Mouse (Mus musculus) stomach, embryonic 14.5 days (tissue): ENCODE measurements at regions not wholly inside any gene's neighbourhood (a gene's known extent, or its start where the extent isn't known, plus 50 kb on each side); places are given as distances from the start of the nearest gene placed in this dataset.

Experiments used
- ATAC-seq: fragments of 200-750 bp; cut with Nextera tagmentation; 2 replicates; pipeline ENCODE4 v1.8.0; 2017; ENCODE audit warnings: low read depth, moderate TSS enrichment; ENCODE audit not compliant: insufficient number of reproducible peaks, insufficient read depth, low FRiP score
- H3K27ac ChIP-seq: fragments of 300-500 bp; sonication (generic); 2 replicates; pipeline ENCODE4 v1.5.1; 2014; ENCODE audit warnings: mild to moderate bottlenecking, low read length, moderate library complexity, mixed read lengths
- H3K27me3 ChIP-seq: fragments of 300-500 bp; sonication (generic); 2 replicates; pipeline ENCODE4 v1.6.1; 2014; ENCODE audit warnings: low read length, control low read depth, mixed read lengths; ENCODE audit not compliant: control insufficient read depth, insufficient read depth
- H3K36me3 ChIP-seq: fragments of 300-500 bp; sonication (generic); 2 replicates; pipeline ENCODE4 v1.6.1; 2014; ENCODE audit warnings: mild to moderate bottlenecking, control low read depth, low read length, moderate library complexity, mixed read lengths; ENCODE audit not compliant: control insufficient read depth, insufficient read depth
- H3K4me1 ChIP-seq: fragments of 300-500 bp; sonication (generic); 2 replicates; pipeline ENCODE4 v1.6.1; 2014; ENCODE audit warnings: low read length, control low read depth, mixed read lengths; ENCODE audit not compliant: control insufficient read depth, insufficient read depth
- H3K4me2 ChIP-seq: fragments of 300-500 bp; sonication (generic); replicated peaks from 2 replicates; pipeline ENCODE4 v1.6.1; 2014; ENCODE audit warnings: low read depth, low read length, control low read depth
- H3K4me3 ChIP-seq: fragments of 300-500 bp; sonication (generic); 2 replicates; pipeline ENCODE4 v1.5.1; 2014; ENCODE audit warnings: low read depth, low read length, control low read depth
- H3K9ac ChIP-seq: fragments of 300-500 bp; sonication (generic); replicated peaks from 2 replicates; pipeline ENCODE4 v1.6.1; 2014; ENCODE audit warnings: low read depth, mild to moderate bottlenecking, control low read depth, low read length, moderate library complexity, mixed read lengths
- H3K9me3 ChIP-seq: fragments of 300-500 bp; sonication (generic); 2 replicates; pipeline ENCODE4 v1.6.1; 2016; ENCODE audit warnings: low read depth, low read length, control low read depth; ENCODE audit not compliant: control insufficient read depth
- WGBS: fragments of 180-500 bp; shearing (Covaris S2); extraction: QIAGEN DNeasy Blood & Tissue Kit; methylation state at CpG from one replicate; pipeline ENCODE4 v1.1.7; 2014; 5-methylcytosine and 5-hydroxymethylcytosine counted together

DNA sequence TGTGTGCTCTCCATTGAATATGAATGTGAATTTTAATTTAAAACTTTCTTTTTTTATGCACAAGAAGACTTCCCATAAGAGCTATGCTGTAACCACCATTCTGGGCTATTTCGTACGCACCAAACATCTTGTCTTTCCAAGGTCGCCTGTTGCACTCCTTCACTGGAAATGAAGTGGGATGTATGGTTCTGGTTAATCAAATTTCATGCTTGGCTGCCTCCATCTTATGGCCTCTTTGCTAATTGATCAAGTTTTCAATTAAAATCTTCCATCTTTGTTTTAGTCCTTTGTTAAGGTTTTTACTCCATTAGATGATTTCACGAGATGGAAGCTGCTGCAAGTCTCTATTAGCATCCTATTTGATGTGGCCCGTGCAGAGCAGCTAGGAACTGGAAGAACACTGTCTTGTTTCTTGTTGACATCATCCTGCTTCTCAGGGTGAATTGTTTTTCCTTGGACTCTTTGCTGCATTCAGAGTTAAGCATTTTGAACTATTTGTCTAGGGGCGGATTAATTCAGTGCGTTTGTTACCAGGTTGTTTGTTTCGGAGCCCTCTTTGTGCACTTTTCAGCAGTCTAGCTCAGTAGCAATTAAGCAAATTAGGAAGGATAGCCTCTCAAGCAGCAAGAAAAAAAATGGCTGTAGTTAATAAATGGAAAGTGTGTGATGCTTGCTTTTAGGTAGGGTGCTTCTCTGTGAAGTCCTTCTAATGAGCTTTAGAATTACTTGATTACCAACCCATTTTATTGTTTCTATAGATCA lies 147.4 kb upstream of the Alcam start:
- Histone ChIP-seq H3K27me3 (no peaks in the 10 kb centered on the region), H3K4me3 (no peak overlapping the region), H3K4me2 (no peak overlapping the region), H3K4me1 (no peaks in the 10 kb centered on the region), H3K27ac (no peak overlapping the region), H3K9me3 (no peaks in the 10 kb centered on the region), H3K9ac (no peak overlapping the region), H3K36me3 (no peaks in the 10 kb centered on the region)
- ATAC-seq = no peak
- WGBS = 86% methylated on average over 8 of the region's 8 CpGs

- Histone ChIP-seq H3K9me3 (no peaks in the 10 kb centered on the region), H3K36me3 (no peaks in the 10 kb centered on the region), H3K4me2 (no peak overlapping the region), H3K27me3 (no peaks in the 10 kb centered on the region), H3K4me1 (no peaks in the 10 kb centered on the region), H3K27ac (no peak overlapping the region), H3K9ac (no peak overlapping the region), H3K4me3 (no peak overlapping the region)
- no peak for ATAC-seq
- 32% methylated on average over 1 of the region's 1 CpGs for WGBS
These were observed 144.4 kb upstream of the Alcam start for GRCm38 (mm10) chr16:52598232-52598631.

GRCm38 (mm10) chr16:52597181-52597580 lies 143.3 kb upstream of the Alcam start:
- H3K27me3 ChIP-seq = no peaks in the 10 kb centered on the region
- H3K4me2 ChIP-seq = no peak overlapping the region
- H3K27ac ChIP-seq = no peak overlapping the region
- no peak overlapping the region for H3K9ac ChIP-seq
- no peak overlapping the region for H3K4me3 ChIP-seq
- no peaks in the 10 kb centered on the region for H3K9me3 ChIP-seq
- H3K36me3 ChIP-seq = no peaks in the 10 kb centered on the region
- no peak for ATAC-seq
- no peaks in the 10 kb centered on the region for H3K4me1 ChIP-seq
- WGBS = 78% methylated on average over 7 of the region's 7 CpGs

GRCm38 (mm10) chr16:52588291-52588781 lies 134.5 kb upstream of the Alcam start:
- no peaks in the 10 kb centered on the region for H3K27me3 ChIP-seq
- H3K27ac ChIP-seq = no peak overlapping the region
- H3K9ac ChIP-seq = no peak overlapping the region
- 29% methylated on average over 1 of the region's 1 CpGs for WGBS
- no peaks in the 10 kb centered on the region for H3K36me3 ChIP-seq
- no peaks in the 10 kb centered on the region for H3K4me1 ChIP-seq
- no peaks in the 10 kb centered on the region for H3K9me3 ChIP-seq
- no peak for ATAC-seq
- no peak overlapping the region for H3K4me3 ChIP-seq
- H3K4me2 ChIP-seq = no peak overlapping the region

- Histone ChIP-seq H3K4me3 (no peak overlapping the region), H3K27ac (no peak overlapping the region), H3K4me1 (no peaks in the 10 kb centered on the region), H3K9ac (no peak overlapping the region), H3K36me3 (no peaks in the 10 kb centered on the region), H3K4me2 (no peak overlapping the region), H3K27me3 (no peaks in the 10 kb centered on the region), H3K9me3 (no peaks in the 10 kb centered on the region)
- ATAC-seq = no peak
- 86% methylated on average over 2 of the region's 2 CpGs for WGBS
These were observed 115.2 kb upstream of the Alcam start for GRCm38 (mm10) chr16:52569078-52569477.

DNA sequence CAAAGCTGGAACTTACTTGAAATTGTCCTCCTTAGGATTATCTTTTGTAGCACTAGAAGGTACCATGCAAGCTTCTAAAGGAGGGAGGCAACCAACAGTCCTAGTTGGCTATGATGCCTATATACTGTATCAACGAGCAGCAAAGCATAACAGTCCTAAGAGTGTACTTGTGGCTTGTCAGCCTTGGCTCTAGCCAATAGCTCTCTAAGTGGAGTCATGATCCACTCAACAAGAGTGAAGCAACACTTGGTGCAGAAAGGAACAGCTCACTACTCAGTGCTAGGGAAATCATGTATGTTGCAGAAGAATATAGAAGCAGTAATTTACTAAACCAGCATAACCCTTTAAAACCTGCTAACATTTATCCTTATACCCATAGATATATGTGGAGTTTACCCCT lies 82.4 kb upstream of the Alcam start:
- Histone ChIP-seq H3K36me3 (no peaks in the 10 kb centered on the region), H3K27me3 (no peaks in the 10 kb centered on the region), H3K4me2 (no peak overlapping the region), H3K4me1 (no peaks in the 10 kb centered on the region), H3K27ac (no peak overlapping the region), H3K9me3 (no peaks in the 10 kb centered on the region), H3K9ac (no peak overlapping the region), H3K4me3 (no peak overlapping the region)
- ATAC-seq = no peak
- 73% methylated on average over 1 of the region's 1 CpGs for WGBS

DNA sequence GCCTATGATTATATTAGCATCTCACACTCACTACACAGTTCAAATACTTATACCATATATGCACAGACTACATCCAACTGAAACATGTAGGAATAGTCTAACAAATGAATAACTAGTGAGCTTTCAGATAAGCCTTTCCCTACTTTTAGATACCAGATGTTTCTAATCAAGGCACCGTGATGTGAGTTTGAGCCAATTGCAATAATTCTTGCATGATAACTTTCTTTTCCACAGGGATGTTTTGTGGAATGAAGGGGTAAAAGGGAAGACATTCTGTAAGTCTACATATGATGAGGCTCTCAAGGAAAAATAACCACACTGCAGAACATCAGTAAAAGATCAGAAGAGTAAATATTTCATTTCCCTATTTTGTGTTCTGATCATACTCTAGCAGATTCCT lies 80.7 kb upstream of the Alcam start:
- 46% methylated on average over 1 of the region's 1 CpGs for WGBS
- ATAC-seq = peak; percentile 33; the same call in 1 of the 2 replicates

GRCm38 (mm10) chr16:52532475-52533083 lies 78.7 kb upstream of the Alcam start:
- Histone ChIP-seq H3K9ac (no peak overlapping the region), H3K4me2 (no peak overlapping the region), H3K27ac (no peak overlapping the region), H3K27me3 (no peaks in the 10 kb centered on the region), H3K4me1 (no peaks in the 10 kb centered on the region), H3K36me3 (no peaks in the 10 kb centered on the region), H3K9me3 (no peaks in the 10 kb centered on the region), H3K4me3 (no peak overlapping the region)
- 74% methylated on average over 1 of the region's 1 CpGs for WGBS
- no peak for ATAC-seq

More for the DNA sequence above, 80.7 kb upstream of the Alcam start:
- Histone ChIP-seq H3K4me1 (no peaks in the 10 kb centered on the region), H3K27ac (no peak overlapping the region), H3K27me3 (no peaks in the 10 kb centered on the region), H3K36me3 (no peaks in the 10 kb centered on the region), H3K9ac (no peak overlapping the region), H3K4me2 (no peak overlapping the region), H3K4me3 (no peak overlapping the region), H3K9me3 (no peaks in the 10 kb centered on the region)
